Comparison of ENCODE assay signal across 10 mouse cellular contexts in the genomic region with DNA sequence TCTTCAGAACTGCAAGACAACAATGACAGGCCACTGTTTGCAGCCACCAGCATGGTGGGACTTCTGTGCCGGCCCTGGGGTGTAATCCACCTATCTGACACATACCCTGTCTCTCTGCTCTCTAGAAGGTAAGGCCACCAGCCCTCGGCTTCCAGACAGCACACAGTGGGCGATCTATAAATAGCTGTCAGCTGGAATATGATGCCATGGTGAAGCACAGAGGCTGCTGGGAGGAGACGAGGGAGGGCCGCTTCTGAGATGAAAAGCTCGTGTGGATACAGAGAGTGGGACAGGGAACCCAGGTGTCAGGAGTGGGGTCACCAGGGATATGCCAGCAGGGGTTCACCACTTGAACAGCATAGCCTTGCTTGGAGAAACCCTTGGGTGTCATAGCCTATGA.
DNase-seq lines count a peak whose midpoint lies in the region; ATAC-seq and TF ChIP-seq lines count a peak whose summit lies in the region.
"Had no signal": no experiment of that assay in that cellular context is flagged by ENCODE, and none has a peak within 500 bp of the region (broad histone marks: within the 10 kb centered on the region; RNA-seq: fewer than 3 reads in every experiment).

No protein-coding gene starts in this region.

- H3K27ac ChIP-seq in hindbrain, postnatal 0 days, result peak overlapping the region; percentile 82; the same call in 1 of the 2 replicates
- H3K27ac ChIP-seq: limb, embryonic 12.5 days had no signal

- DNase-seq in gastrocnemius, adult 18-20 months (ENCODE audit: low spot score), result peak; percentile 44
- DNase-seq in gastrocnemius, postnatal 4 days (ENCODE audit: low spot score in 2 of 2), result no peak
- peak; percentile 90 for DNase-seq in brain, adult 2 months (ENCODE audit: low read depth, low spot score)
- DNase-seq in gastrocnemius, postnatal 25 days, result peak; percentile 12
- DNase-seq in hindbrain, postnatal 0 days (ENCODE audit: low spot score), result no peak
- DNase-seq in kidney, adult 9 months, result no peak
- no peak for DNase-seq in kidney, adult 11 months
- no peak for DNase-seq in cerebellum, postnatal 10 days

- no peak for ATAC-seq in hindbrain, postnatal 0 days
- ATAC-seq: inflammation-experienced regulatory T-cells, adult 6 months had no signal

- no peak overlapping the region for H3K4me3 ChIP-seq in hindbrain, postnatal 0 days (ENCODE audit: low read length)
- H3K4me3 ChIP-seq: limb, embryonic 12.5 days had no signal

- H3K4me1 ChIP-seq in hindbrain, postnatal 0 days (ENCODE audit: insufficient read depth, low read length), result peaks cover 44% of the 10 kb centered on the region

- TF ChIP-seq CTCF in hindbrain, postnatal 0 days (IDR thresholded peaks at IDR 0.05; ENCODE audit: low read depth), result no peak

- no peaks in the 10 kb centered on the region for H3K36me3 ChIP-seq in hindbrain, postnatal 0 days (ENCODE audit: insufficient read depth, low read length)
- H3K36me3 ChIP-seq: limb, embryonic 12.5 days had no signal

- H3K4me2 ChIP-seq in hindbrain, postnatal 0 days (ENCODE audit: low read depth, low read length), result no peak overlapping the region
- H3K4me2 ChIP-seq: limb, embryonic 12.5 days had no signal

- 56% methylated on average over 6 of the region's 6 CpGs for WGBS in hindbrain, postnatal 0 days

- no peaks in the 10 kb centered on the region for H3K9me3 ChIP-seq in hindbrain, postnatal 0 days (ENCODE audit: low read length)

- no peak overlapping the region for H3K9ac ChIP-seq in hindbrain, postnatal 0 days (replicated peaks; ENCODE audit: low read length)
- H3K9ac ChIP-seq: limb, embryonic 12.5 days had no signal

- no peaks in the 10 kb centered on the region for H3K27me3 ChIP-seq in hindbrain, postnatal 0 days (ENCODE audit: insufficient read depth, low read length)
- H3K27me3 ChIP-seq: limb, embryonic 12.5 days had no signal

Comparison
In these comparisons a context has a peak if more than half of its experiments do, and no peak if none do; other contexts are left out.
1. DNase-seq: peak in gastrocnemius, adult 18-20 months (single experiment), brain, adult 2 months (single experiment) and gastrocnemius, postnatal 25 days (single experiment); none in gastrocnemius, postnatal 4 days (0 of 2), hindbrain, postnatal 0 days (single experiment), kidney, adult 9 months (single experiment), kidney, adult 11 months (single experiment) and cerebellum, postnatal 10 days (0 of 2).